Mouse (Mus musculus): Measurements from ENCODE around the gene Klf9.

- no peak for TF ChIP-seq CTCF (IDR thresholded peaks at IDR 0.05; ENCODE audit: low read depth)
- TF ChIP-seq EP300 (IDR thresholded peaks at IDR 0.05; ENCODE audit: low read depth) = no peak
Observed at GRCm38 (mm10) chr19:23159780-23160395, 18.9 kb downstream of the Klf9 start.

All from heart, postnatal 0 days (tissue).